Mouse (Mus musculus) 3T3-L1 (cell line): ENCODE data around the gene Nmb.
A peak's percentile ranks its signal among the peaks of the same experiment; 100 is the strongest.
"Not testable (repeated sequence)": the region's sequence is repeated elsewhere in the genome, so short reads cannot be mapped to it uniquely, and the experiment has no call there.

ENCODE experiments used
- DNase-seq: peaks from one replicate; pipeline ENCODE4 v3.0.0-alpha.2; 2015; ENCODE audit warnings: low read depth, low spot score

Nmb gene

GRCm38 (mm10) chr7:80904921-80905515 is at the start of gene Nmb:
Gene Nmb, minus strand, starts transcription at chr7:80905076.
- no peak for DNase-seq

- no peak for DNase-seq
These were observed 49.4 kb upstream of the Nmb start for GRCm38 (mm10) chr7:80954251-80954650.

GRCm38 (mm10) chr7:80952140-80952539 is 47.3 kb upstream of the Nmb start:
- no peak for DNase-seq

GRCm38 (mm10) chr7:80951461-80951860 is 46.6 kb upstream of the Nmb start:
- no peak for DNase-seq

GRCm38 (mm10) chr7:80947445-80948350 is 42.8 kb upstream of the Nmb start, which contains the start of gene Sec11a:
Gene Sec11a, minus strand, starts transcription at chr7:80947780.
- DNase-seq = peak; percentile 87

GRCm38 (mm10) chr7:80939808-80940207 is 34.9 kb upstream of the Nmb start:
- no peak for DNase-seq

- DNase-seq = not testable (repeated sequence)
These were observed 32.4 kb upstream of the Nmb start for GRCm38 (mm10) chr7:80937304-80937666.

GRCm38 (mm10) chr7:80936617-80937303 is 31.9 kb upstream of the Nmb start:
- not testable (repeated sequence) for DNase-seq

GRCm38 (mm10) chr7:80935834-80936233 is 31.0 kb upstream of the Nmb start:
- no peak for DNase-seq

- no peak for DNase-seq
These were observed 27.9 kb upstream of the Nmb start for GRCm38 (mm10) chr7:80932777-80933176.

- no peak for DNase-seq
These were observed 26.8 kb upstream of the Nmb start for GRCm38 (mm10) chr7:80931618-80932207.

- DNase-seq = no peak
These were observed 18.3 kb upstream of the Nmb start for GRCm38 (mm10) chr7:80923165-80923564.

GRCm38 (mm10) chr7:80919647-80920008 is 14.8 kb upstream of the Nmb start:
- DNase-seq = no peak

GRCm38 (mm10) chr7:80918982-80919646 is 14.2 kb upstream of the Nmb start:
- no peak for DNase-seq

GRCm38 (mm10) chr7:80917916-80918465 is 13.1 kb upstream of the Nmb start:
- DNase-seq = no peak

- DNase-seq = no peak
These were observed 7.6 kb upstream of the Nmb start for GRCm38 (mm10) chr7:80912496-80912895.

GRCm38 (mm10) chr7:80911053-80911452 is 6.2 kb upstream of the Nmb start:
- DNase-seq = no peak

GRCm38 (mm10) chr7:80903625-80904422 is 1.1 kb downstream of the Nmb start:
- no peak for DNase-seq

- no peak for DNase-seq
These were observed 3.2 kb downstream of the Nmb start for GRCm38 (mm10) chr7:80901541-80902274.
